Mouse (Mus musculus) forebrain, postnatal 0 days (tissue): ENCODE measurements around the gene Taar7e. TPM values are rescaled to one million over a fixed set of nuclear protein-coding genes. Genes with fewer than 3 reads are reported as not detected.
"Not testable (repeated sequence)": the region's sequence is repeated elsewhere in the genome, so short reads cannot be mapped to it uniquely, and the experiment has no call there.

Experiments
- ATAC-seq: fragments of 200-750 bp; cut with Nextera tagmentation; 2 replicates; pipeline ENCODE4 v1.8.0; 2017; ENCODE audit warnings: mild to moderate bottlenecking, moderate library complexity
- DNase-seq: peaks from one replicate; pipeline ENCODE4 v3.0.0-alpha.2; 2015
- H3K27ac ChIP-seq: fragments of 300-500 bp; sonication (generic); 2 replicates; pipeline ENCODE4 v1.5.1; 2014; ENCODE audit warnings: low read depth, mild to moderate bottlenecking, antibody characterized with exemption, low read length, moderate library complexity, mixed read lengths
- H3K27me3 ChIP-seq: fragments of 300-500 bp; sonication (generic); 2 replicates; pipeline ENCODE4 v1.6.1; 2014; ENCODE audit warnings: mild to moderate bottlenecking, low read length, mixed read lengths; ENCODE audit not compliant: insufficient read depth
- H3K36me3 ChIP-seq: fragments of 300-500 bp; sonication (generic); 2 replicates; pipeline ENCODE4 v1.6.1; 2014; ENCODE audit warnings: mild to moderate bottlenecking, moderate library complexity; ENCODE audit not compliant: insufficient read depth
- H3K4me1 ChIP-seq: fragments of 300-500 bp; sonication (generic); 2 replicates; pipeline ENCODE4 v1.6.1; 2014; ENCODE audit warnings: antibody characterized with exemption; ENCODE audit not compliant: insufficient read depth
- H3K4me2 ChIP-seq: fragments of 300-500 bp; sonication (generic); 2 replicates; pipeline ENCODE4 v1.6.1; 2014; ENCODE audit warnings: low read depth, mild to moderate bottlenecking, moderate library complexity
- H3K4me3 ChIP-seq: fragments of 300-500 bp; sonication (generic); 2 replicates; pipeline ENCODE4 v1.5.1; 2014; ENCODE audit warnings: low read depth, low read length, mixed read lengths
- H3K9ac ChIP-seq: fragments of 300-500 bp; sonication (generic); 2 replicates; pipeline ENCODE4 v1.6.1; 2014; ENCODE audit warnings: mild to moderate bottlenecking
- H3K9me3 ChIP-seq: fragments of 300-500 bp; sonication (generic); 2 replicates; pipeline ENCODE4 v1.6.1; 2016; ENCODE audit warnings: low read length
- CTCF ChIP-seq: sonication (generic); IDR thresholded peaks from 2 replicates; pipeline ENCODE4 v1.5.1; 2016; ENCODE audit warnings: antibody characterized with exemption, control low read depth, low read depth
- WGBS: fragments of 180-500 bp; shearing (Covaris S2); extraction: QIAGEN DNeasy Blood & Tissue Kit; methylation state at CpG from one replicate; pipeline ENCODE4 v1.1.7; 2014; 5-methylcytosine and 5-hydroxymethylcytosine counted together
- polyA plus RNA-seq: library from polyadenylated mRNA; unstranded; fragments of >200 nt; fragmentation: Nextera tagmentation; extraction: Ambion mirVana; gene quantifications from 2 replicates; pipeline ENCODE4 v1.2.1, GENCODE M21; 2015
- total RNA-seq: library from RNA; depleted of rRNA; stranded (reverse); fragments of >200 nt; gene quantifications from 2 replicates; pipeline ENCODE4 v1.2.3, GENCODE M21; 2014

Taar7e gene
- total and polyA plus RNA-seq, 2 experiments from 2014 or later, result not detected

- H3K36me3 ChIP-seq, result no peaks in the 10 kb centered on the region
- H3K4me3 ChIP-seq, result no peak overlapping the region
- DNase-seq, result no peak
- no peaks in the 10 kb centered on the region for H3K27me3 ChIP-seq
- TF ChIP-seq CTCF, result no peak
- H3K9ac ChIP-seq, result no peak overlapping the region
- no peaks in the 10 kb centered on the region for H3K4me1 ChIP-seq
- no peak for ATAC-seq
- no peak overlapping the region for H3K27ac ChIP-seq
- no peaks in the 10 kb centered on the region for H3K9me3 ChIP-seq
- H3K4me2 ChIP-seq, result no peak overlapping the region
Observed at GRCm38 (mm10) chr10:24031347-24031746, 6.1 kb upstream of the Taar7e start.

GRCm38 (mm10) chr10:24040120-24040869 is 2.9 kb downstream of the Taar7e start:
- Histone ChIP-seq H3K27me3 (no peaks in the 10 kb centered on the region), H3K9ac (no peak overlapping the region), H3K4me2 (no peak overlapping the region), H3K4me1 (no peaks in the 10 kb centered on the region), H3K27ac (no peak overlapping the region), H3K9me3 (no peaks in the 10 kb centered on the region), H3K4me3 (no peak overlapping the region), H3K36me3 (no peaks in the 10 kb centered on the region)
- TF ChIP-seq CTCF, result no peak
- ATAC-seq, result no peak
- no peak for DNase-seq
- 51% methylated on average over 2 of the region's 2 CpGs for WGBS

- TF ChIP-seq CTCF, result no peak
- Histone ChIP-seq H3K27me3 (no peaks in the 10 kb centered on the region), H3K27ac (no peak within 1 kb of the TSS), H3K9me3 (no peaks in the 10 kb centered on the region), H3K9ac (no peak within 1 kb of the TSS), H3K4me3 (no peak within 1 kb of the TSS), H3K4me2 (no peak within 1 kb of the TSS), H3K4me1 (no peaks in the 10 kb centered on the region), H3K36me3 (no peaks in the 10 kb centered on the region)
- ATAC-seq (no peak), DNase-seq (no peak)
Observed at GRCm38 (mm10) chr10:24049210-24049609, 11.8 kb downstream of the Taar7e start, which contains the start of gene Taar7f. TSS of gene Taar7f (plus strand) at chr10:24049510.

GRCm38 (mm10) chr10:24052039-24052438 is 14.6 kb downstream of the Taar7e start:
- H3K4me2 ChIP-seq, result no peak overlapping the region
- H3K9ac ChIP-seq, result no peak overlapping the region
- DNase-seq, result no peak
- no peaks in the 10 kb centered on the region for H3K4me1 ChIP-seq
- ATAC-seq, result no peak
- no peak overlapping the region for H3K4me3 ChIP-seq
- H3K36me3 ChIP-seq, result no peaks in the 10 kb centered on the region
- 56% methylated on average over 5 of the region's 5 CpGs for WGBS
- H3K27ac ChIP-seq, result no peak overlapping the region
- no peaks in the 10 kb centered on the region for H3K27me3 ChIP-seq
- H3K9me3 ChIP-seq, result no peaks in the 10 kb centered on the region
- no peak for TF ChIP-seq CTCF

GRCm38 (mm10) chr10:24058986-24059385 is 21.6 kb downstream of the Taar7e start:
- Histone ChIP-seq H3K27me3 (no peaks in the 10 kb centered on the region), H3K27ac (no peak overlapping the region), H3K4me3 (no peak overlapping the region), H3K4me1 (no peaks in the 10 kb centered on the region), H3K9ac (no peak overlapping the region), H3K9me3 (no peaks in the 10 kb centered on the region), H3K4me2 (no peak overlapping the region), H3K36me3 (no peaks in the 10 kb centered on the region)
- 90% methylated on average over 3 of the region's 3 CpGs for WGBS
- no peak for DNase-seq
- ATAC-seq, result no peak
- no peak for TF ChIP-seq CTCF

- H3K36me3 ChIP-seq, H3K4me3 ChIP-seq, H3K4me2 ChIP-seq, H3K27me3 ChIP-seq, H3K4me1 ChIP-seq, H3K9me3 ChIP-seq, DNase-seq, ATAC-seq, H3K27ac ChIP-seq, H3K9ac ChIP-seq: not testable (repeated sequence)
- WGBS, result 55% methylated on average over 2 of the region's 2 CpGs
Observed at GRCm38 (mm10) chr10:24074751-24075150, 37.3 kb downstream of the Taar7e start.

- WGBS, result 85% methylated on average over 2 of the region's 4 CpGs
Observed at GRCm38 (mm10) chr10:24076200-24076599, 38.8 kb downstream of the Taar7e start, which contains the start of gene Taar8a. TSS of gene Taar8a (plus strand) at chr10:24076500.

More at GRCm38 (mm10) chr10:24076200-24076599, 38.8 kb downstream of the Taar7e start, which contains the start of gene Taar8a:
- not testable (repeated sequence) for H3K27me3 ChIP-seq, H3K4me1 ChIP-seq, H3K4me3 ChIP-seq, H3K4me2 ChIP-seq, H3K9me3 ChIP-seq, H3K27ac ChIP-seq, H3K36me3 ChIP-seq, H3K9ac ChIP-seq, DNase-seq, ATAC-seq
